Mouse (Mus musculus): ENCODE data around the gene Ppfibp1. TPM values are rescaled to one million over a fixed set of nuclear protein-coding genes. Genes with fewer than 3 reads are reported as not detected.

Ppfibp1 gene
- polyA plus RNA-seq, 1 experiment = 66.6 TPM

GRCm38 (mm10) chr6:146884171-146884570 is 4.1 kb upstream of the Ppfibp1 start:
- no peak overlapping the region for H3K9ac ChIP-seq (ENCODE audit: low read depth, poor library complexity, severe bottlenecking)
- H3K4me3 ChIP-seq (ENCODE audit: low read depth, low read length) = no peak overlapping the region
- H3K27ac ChIP-seq (ENCODE audit: insufficient read depth, low read length) = no peak overlapping the region
- no peak for TF ChIP-seq CTCF (IDR thresholded peaks at IDR 0.05; ENCODE audit: low read depth, low read length)
- TF ChIP-seq EP300 (IDR thresholded peaks at IDR 0.05; ENCODE audit: insufficient read depth, low read depth, low read length) = no peak
- no peak for TF ChIP-seq POLR2A (IDR thresholded peaks at IDR 0.05; ENCODE audit: insufficient read depth, low read length)
- H3K27me3 ChIP-seq (ENCODE audit: control insufficient read depth, insufficient read depth, low read length, poor library complexity, severe bottlenecking) = no peaks in the 10 kb centered on the region
- H3K4me1 ChIP-seq (ENCODE audit: control insufficient read depth, insufficient read depth, low read length) = peaks cover 3% of the 10 kb centered on the region
- no peaks in the 10 kb centered on the region for H3K9me3 ChIP-seq (replicated peaks; ENCODE audit: control insufficient read depth, insufficient read depth, low read length, poor library complexity, severe bottlenecking)
- H3K36me3 ChIP-seq (ENCODE audit: control insufficient read depth, insufficient read depth, low read length, poor library complexity, severe bottlenecking) = no peaks in the 10 kb centered on the region

- H3K4me3 ChIP-seq (ENCODE audit: low read depth, low read length) = no peak overlapping the region
- no peak overlapping the region for H3K27ac ChIP-seq (ENCODE audit: insufficient read depth, low read length)
- no peak overlapping the region for H3K9ac ChIP-seq (ENCODE audit: low read depth, poor library complexity, severe bottlenecking)
- peaks cover 3% of the 10 kb centered on the region for H3K4me1 ChIP-seq (ENCODE audit: control insufficient read depth, insufficient read depth, low read length)
- TF ChIP-seq EP300 (IDR thresholded peaks at IDR 0.05; ENCODE audit: insufficient read depth, low read depth, low read length) (no peak), CTCF (IDR thresholded peaks at IDR 0.05; ENCODE audit: low read depth, low read length) (no peak), POLR2A (IDR thresholded peaks at IDR 0.05; ENCODE audit: insufficient read depth, low read length) (no peak)
- H3K27me3 ChIP-seq (ENCODE audit: control insufficient read depth, insufficient read depth, low read length, poor library complexity, severe bottlenecking) = no peaks in the 10 kb centered on the region
- no peaks in the 10 kb centered on the region for H3K9me3 ChIP-seq (replicated peaks; ENCODE audit: control insufficient read depth, insufficient read depth, low read length, poor library complexity, severe bottlenecking)
- no peaks in the 10 kb centered on the region for H3K36me3 ChIP-seq (ENCODE audit: control insufficient read depth, insufficient read depth, low read length, poor library complexity, severe bottlenecking)
These were observed 3.4 kb upstream of the Ppfibp1 start for GRCm38 (mm10) chr6:146884851-146885250.

- H3K4me3 ChIP-seq (ENCODE audit: low read depth, low read length) = peak overlapping the region; percentile 69
- H3K9ac ChIP-seq (ENCODE audit: low read depth, poor library complexity, severe bottlenecking) = peak overlapping the region; percentile 57
- TF ChIP-seq CTCF (IDR thresholded peaks at IDR 0.05; ENCODE audit: low read depth, low read length) (no peak), EP300 (IDR thresholded peaks at IDR 0.05; ENCODE audit: insufficient read depth, low read depth, low read length) (no peak), POLR2A (IDR thresholded peaks at IDR 0.05; ENCODE audit: insufficient read depth, low read length) (no peak)
- no peaks in the 10 kb centered on the region for H3K9me3 ChIP-seq (replicated peaks; ENCODE audit: control insufficient read depth, insufficient read depth, low read length, poor library complexity, severe bottlenecking)
- H3K27ac ChIP-seq (ENCODE audit: insufficient read depth, low read length) = no peak overlapping the region
- H3K36me3 ChIP-seq (ENCODE audit: control insufficient read depth, insufficient read depth, low read length, poor library complexity, severe bottlenecking) = no peaks in the 10 kb centered on the region
- no peaks in the 10 kb centered on the region for H3K27me3 ChIP-seq (ENCODE audit: control insufficient read depth, insufficient read depth, low read length, poor library complexity, severe bottlenecking)
- H3K4me1 ChIP-seq (ENCODE audit: control insufficient read depth, insufficient read depth, low read length) = peaks cover 3% of the 10 kb centered on the region
These were observed 588 bp downstream of the Ppfibp1 start for GRCm38 (mm10) chr6:146888660-146889490.

- H3K27ac ChIP-seq (ENCODE audit: insufficient read depth, low read length) = no peak overlapping the region
- H3K4me3 ChIP-seq (ENCODE audit: low read depth, low read length) = no peak overlapping the region
- H3K9ac ChIP-seq (ENCODE audit: low read depth, poor library complexity, severe bottlenecking) = no peak overlapping the region
These were observed 1.9 kb downstream of the Ppfibp1 start for GRCm38 (mm10) chr6:146890215-146890614.

GRCm38 (mm10) chr6:146890633-146891032 is 2.3 kb downstream of the Ppfibp1 start:
- Histone ChIP-seq H3K9me3 (replicated peaks; ENCODE audit: control insufficient read depth, insufficient read depth, low read length, poor library complexity, severe bottlenecking) (no peaks in the 10 kb centered on the region), H3K9ac (ENCODE audit: low read depth, poor library complexity, severe bottlenecking) (no peak overlapping the region), H3K4me1 (ENCODE audit: control insufficient read depth, insufficient read depth, low read length) (no peaks in the 10 kb centered on the region), H3K36me3 (ENCODE audit: control insufficient read depth, insufficient read depth, low read length, poor library complexity, severe bottlenecking) (no peaks in the 10 kb centered on the region), H3K27ac (ENCODE audit: insufficient read depth, low read length) (no peak overlapping the region), H3K4me3 (ENCODE audit: low read depth, low read length) (no peak overlapping the region), H3K27me3 (ENCODE audit: control insufficient read depth, insufficient read depth, low read length, poor library complexity, severe bottlenecking) (no peaks in the 10 kb centered on the region)
- no peak for TF ChIP-seq POLR2A (IDR thresholded peaks at IDR 0.05; ENCODE audit: insufficient read depth, low read length)
- no peak for TF ChIP-seq EP300 (IDR thresholded peaks at IDR 0.05; ENCODE audit: insufficient read depth, low read depth, low read length)

More at GRCm38 (mm10) chr6:146890215-146890614, 1.9 kb downstream of the Ppfibp1 start:
- Histone ChIP-seq H3K4me1 (ENCODE audit: control insufficient read depth, insufficient read depth, low read length) (peaks cover 3% of the 10 kb centered on the region), H3K9me3 (replicated peaks; ENCODE audit: control insufficient read depth, insufficient read depth, low read length, poor library complexity, severe bottlenecking) (no peaks in the 10 kb centered on the region), H3K27me3 (ENCODE audit: control insufficient read depth, insufficient read depth, low read length, poor library complexity, severe bottlenecking) (no peaks in the 10 kb centered on the region), H3K36me3 (ENCODE audit: control insufficient read depth, insufficient read depth, low read length, poor library complexity, severe bottlenecking) (no peaks in the 10 kb centered on the region)
- TF ChIP-seq CTCF (IDR thresholded peaks at IDR 0.05; ENCODE audit: low read depth, low read length) (no peak), POLR2A (IDR thresholded peaks at IDR 0.05; ENCODE audit: insufficient read depth, low read length) (no peak), EP300 (IDR thresholded peaks at IDR 0.05; ENCODE audit: insufficient read depth, low read depth, low read length) (no peak)

GRCm38 (mm10) chr6:146893890-146894289 is 5.6 kb downstream of the Ppfibp1 start:
- Histone ChIP-seq H3K4me3 (ENCODE audit: low read depth, low read length) (no peak overlapping the region), H3K9me3 (replicated peaks; ENCODE audit: control insufficient read depth, insufficient read depth, low read length, poor library complexity, severe bottlenecking) (no peaks in the 10 kb centered on the region), H3K27me3 (ENCODE audit: control insufficient read depth, insufficient read depth, low read length, poor library complexity, severe bottlenecking) (no peaks in the 10 kb centered on the region), H3K27ac (ENCODE audit: insufficient read depth, low read length) (no peak overlapping the region), H3K4me1 (ENCODE audit: control insufficient read depth, insufficient read depth, low read length) (no peaks in the 10 kb centered on the region), H3K36me3 (ENCODE audit: control insufficient read depth, insufficient read depth, low read length, poor library complexity, severe bottlenecking) (no peaks in the 10 kb centered on the region), H3K9ac (ENCODE audit: low read depth, poor library complexity, severe bottlenecking) (no peak overlapping the region)
- TF ChIP-seq POLR2A (IDR thresholded peaks at IDR 0.05; ENCODE audit: insufficient read depth, low read length) = no peak
- TF ChIP-seq EP300 (IDR thresholded peaks at IDR 0.05; ENCODE audit: insufficient read depth, low read depth, low read length) = no peak
- TF ChIP-seq CTCF (IDR thresholded peaks at IDR 0.05; ENCODE audit: low read depth, low read length) = no peak
